Mouse (Mus musculus) cortical plate, adult 2 months (tissue): ENCODE measurements around the gene Pkib. TPM values are rescaled to one million over a fixed set of nuclear protein-coding genes. Genes with fewer than 3 reads are reported as not detected.

ENCODE experiments used
- H3K27ac ChIP-seq: fragments of 200-500 bp; 2 replicates; pipeline ENCODE4 v1.5.1; 2012; ENCODE audit warnings: low read length, control low read depth, inconsistent platforms; ENCODE audit not compliant: insufficient read depth
- H3K4me1 ChIP-seq: fragments of 200-500 bp; 2 replicates; pipeline ENCODE4 v1.6.1; 2011; ENCODE audit warnings: low read length; ENCODE audit not compliant: control insufficient read depth, insufficient read depth
- H3K4me3 ChIP-seq: fragments of 200-500 bp; 2 replicates; pipeline ENCODE4 v1.5.1; 2011; ENCODE audit warnings: mild to moderate bottlenecking, low read length, control low read depth; ENCODE audit not compliant: insufficient read depth
- CTCF ChIP-seq: fragments of 200-500 bp; IDR thresholded peaks from 2 replicates; pipeline ENCODE4 v1.5.1; 2011; ENCODE audit warnings: mild to moderate bottlenecking, control low read depth, low read length; ENCODE audit not compliant: insufficient read depth; ENCODE audit errors: extremely low read depth
- POLR2A ChIP-seq: fragments of 200-500 bp; IDR thresholded peaks from 2 replicates; pipeline ENCODE4 v1.6.1; 2011; ENCODE audit warnings: mild to moderate bottlenecking, low read length, control low read depth; ENCODE audit not compliant: insufficient read depth; ENCODE audit errors: extremely low read depth
- polyA plus RNA-seq: library from polyadenylated mRNA; depleted of rRNA; stranded (reverse); fragments of >200 nt; gene quantifications from 2 replicates; pipeline ENCODE4 v1.2.3, GENCODE M21; 2012; rRNA removed

The Pkib gene
- polyA plus RNA-seq, 1 experiment = 14.6 TPM

GRCm38 (mm10) chr10:57760694-57761093, 128.9 kb downstream of the Pkib start:
- TF ChIP-seq POLR2A = no peak
- TF ChIP-seq CTCF = no peak
- Histone ChIP-seq H3K27ac (no peak overlapping the region), H3K4me3 (no peak overlapping the region), H3K4me1 (no peaks in the 10 kb centered on the region)

GRCm38 (mm10) chr10:57763044-57763443, 131.3 kb downstream of the Pkib start:
- Histone ChIP-seq H3K27ac (no peak overlapping the region), H3K4me3 (no peak overlapping the region), H3K4me1 (no peaks in the 10 kb centered on the region)
- TF ChIP-seq POLR2A (no peak), CTCF (no peak)

GRCm38 (mm10) chr10:57783289-57784130, 151.7 kb downstream of the Pkib start:
- Histone ChIP-seq H3K4me3 (peak overlapping the region; percentile 3; the same call in 1 of the 2 replicates), H3K4me1 (peaks cover 6% of the 10 kb centered on the region), H3K27ac (peak overlapping the region; percentile 49)
- TF ChIP-seq CTCF (no peak), POLR2A (no peak)

DNA sequence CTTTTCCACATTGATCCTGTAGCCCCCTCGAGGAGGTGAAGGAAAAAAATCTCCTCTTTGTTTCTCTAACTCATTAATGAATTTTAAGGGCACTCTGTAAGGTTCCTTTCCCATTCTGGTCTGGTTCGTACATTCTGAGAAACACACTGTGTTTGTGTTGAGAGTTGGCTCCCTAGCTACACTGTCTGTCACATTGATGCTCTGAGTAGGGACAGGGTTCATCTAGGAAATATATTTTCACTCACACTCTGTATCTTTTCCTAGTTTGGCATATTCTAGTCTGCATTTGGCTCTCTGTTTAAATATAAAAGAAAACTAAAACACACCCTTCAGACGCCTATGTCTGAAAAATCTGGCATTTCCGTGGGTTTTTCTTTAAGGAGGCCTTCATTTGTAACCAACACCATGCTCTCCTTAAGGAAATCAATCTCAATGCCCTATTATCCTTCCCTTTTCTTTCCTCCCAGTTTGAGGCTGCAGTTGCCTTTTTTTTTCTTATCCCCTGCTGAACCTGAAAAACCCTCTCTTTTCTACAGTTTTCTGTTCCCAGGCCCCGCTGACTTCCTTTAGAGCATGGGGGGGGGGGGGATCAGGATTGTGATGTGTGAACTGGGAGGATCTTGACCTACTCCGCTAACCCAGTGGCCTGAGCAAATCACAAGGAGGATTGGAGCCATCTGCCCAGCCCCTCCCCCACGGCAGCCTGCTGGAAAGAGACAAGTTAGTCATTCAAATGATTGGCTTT, 152.5 kb downstream of the Pkib start:
- Histone ChIP-seq H3K4me3 (peak overlapping the region; percentile 32), H3K27ac (peak overlapping the region; percentile 92), H3K4me1 (peaks cover 6% of the 10 kb centered on the region)
- no peak for TF ChIP-seq CTCF
- no peak for TF ChIP-seq POLR2A

GRCm38 (mm10) chr10:57784876-57785150, 153.0 kb downstream of the Pkib start, which contains the start of gene Fabp7:
Gene Fabp7 (plus strand): TSS chr10:57784881.
- TF ChIP-seq CTCF = no peak
- TF ChIP-seq POLR2A = no peak
- H3K4me3 ChIP-seq = peak within 1 kb of the TSS; percentile 32
- peaks cover 6% of the 10 kb centered on the region for H3K4me1 ChIP-seq
- peak within 1 kb of the TSS; percentile 92 for H3K27ac ChIP-seq

GRCm38 (mm10) chr10:57785552-57785951, 153.8 kb downstream of the Pkib start:
- Histone ChIP-seq H3K4me3 (peak overlapping the region; percentile 27; the same call in 1 of the 2 replicates), H3K4me1 (peaks cover 6% of the 10 kb centered on the region), H3K27ac (peak overlapping the region; percentile 40; the same call in 1 of the 2 replicates)
- TF ChIP-seq POLR2A = no peak
- no peak for TF ChIP-seq CTCF

Other genes starting within 250 kb of the Pkib start
- gene Hsf2, start 145.6 kb upstream of the Pkib start, polyA plus RNA-seq = 20.9 and 22.4 TPM in 2 replicates
- 598 and 609 TPM in 2 replicates for gene Serinc1, start 99.5 kb upstream of the Pkib start, polyA plus RNA-seq
- 66.2 TPM in 2 replicates for gene Fabp7, start 152.9 kb downstream of the Pkib start, polyA plus RNA-seq
- 41.6 and 45.0 TPM in 2 replicates for gene Smpdl3a, start 162.4 kb downstream of the Pkib start, polyA plus RNA-seq